Mouse (Mus musculus) liver, embryonic 13.5 days (tissue): Measurements from ENCODE around the gene Gse1. TPM values are rescaled to one million over a fixed set of nuclear protein-coding genes. Genes with fewer than 3 reads are reported as not detected.
A peak's percentile ranks its signal among the peaks of the same experiment; 100 is the strongest.

Experiments
- ATAC-seq: fragments of 200-750 bp; cut with Nextera tagmentation; 2 replicates; pipeline ENCODE4 v1.8.0; 2017; ENCODE audit warnings: low read depth, mild to moderate bottlenecking, moderate number of reproducible peaks, moderate library complexity
- DNase-seq: peaks from one replicate; pipeline ENCODE4 v3.0.0; 2022
- H3K27ac ChIP-seq: fragments of 300-500 bp; sonication (generic); 2 replicates; pipeline ENCODE4 v1.5.1; 2015; ENCODE audit warnings: moderate library complexity, mild to moderate bottlenecking, inconsistent platforms
- H3K27me3 ChIP-seq: fragments of 300-500 bp; sonication (generic); 2 replicates; pipeline ENCODE4 v1.6.1; 2015; ENCODE audit warnings: mild to moderate bottlenecking, inconsistent platforms
- H3K36me3 ChIP-seq: fragments of 300-500 bp; sonication (generic); 2 replicates; pipeline ENCODE4 v1.6.1; 2015; ENCODE audit warnings: mild to moderate bottlenecking, inconsistent platforms
- H3K4me1 ChIP-seq: fragments of 300-500 bp; sonication (generic); replicated peaks from 2 replicates; pipeline ENCODE4 v1.6.1; 2015; ENCODE audit warnings: inconsistent platforms
- H3K4me2 ChIP-seq: fragments of 300-500 bp; sonication (generic); 2 replicates; pipeline ENCODE4 v1.6.1; 2015; ENCODE audit warnings: inconsistent platforms, mild to moderate bottlenecking, moderate library complexity
- H3K4me3 ChIP-seq: fragments of 300-500 bp; sonication (generic); replicated peaks from 2 replicates; pipeline ENCODE4 v1.5.1; 2015; ENCODE audit warnings: mild to moderate bottlenecking, inconsistent platforms
- H3K9ac ChIP-seq: fragments of 300-500 bp; sonication (generic); 2 replicates; pipeline ENCODE4 v1.6.1; 2015; ENCODE audit warnings: mild to moderate bottlenecking, inconsistent platforms
- H3K9me3 ChIP-seq: fragments of 300-500 bp; sonication (generic); replicated peaks from 2 replicates; pipeline ENCODE4 v1.6.1; 2016; ENCODE audit warnings: inconsistent platforms
- WGBS: fragments of 180-500 bp; shearing (Covaris S2); methylation state at CpG from one replicate; pipeline ENCODE4 v1.1.7; 2015; ENCODE audit not compliant: insufficient replicate concordance; 5-methylcytosine and 5-hydroxymethylcytosine counted together
- polyA plus RNA-seq: library from polyadenylated mRNA; unstranded; fragments of >200 nt; fragmentation: Nextera tagmentation; extraction: Ambion mirVana; gene quantifications from 2 replicates; pipeline ENCODE4 v1.2.1, GENCODE M21; 2015

Gene Gse1
- polyA plus RNA-seq, 1 experiment from 2014 or later, result 8.3 TPM

DNA sequence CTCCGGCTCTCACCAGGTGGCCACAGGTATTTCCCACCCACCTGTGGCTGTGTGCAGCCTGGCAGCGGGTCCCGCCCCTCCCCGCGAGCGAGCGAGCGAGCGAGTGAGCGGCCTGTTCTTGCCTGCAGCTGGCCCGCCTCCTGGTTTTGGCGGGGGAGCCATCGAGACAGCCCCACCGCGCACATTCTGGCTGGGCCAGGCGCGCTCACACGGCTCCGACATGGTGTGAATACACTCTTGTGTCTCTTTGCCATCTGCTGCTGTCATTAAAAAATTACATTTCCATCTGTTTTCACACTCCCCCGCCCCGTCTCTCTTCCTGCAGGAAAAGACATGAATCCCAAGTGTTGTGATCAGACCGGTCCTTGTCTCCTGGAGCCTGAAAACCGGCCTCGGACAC lies 370.3 kb downstream of the Gse1 start:
- H3K9ac ChIP-seq, result no peak overlapping the region

DNA sequence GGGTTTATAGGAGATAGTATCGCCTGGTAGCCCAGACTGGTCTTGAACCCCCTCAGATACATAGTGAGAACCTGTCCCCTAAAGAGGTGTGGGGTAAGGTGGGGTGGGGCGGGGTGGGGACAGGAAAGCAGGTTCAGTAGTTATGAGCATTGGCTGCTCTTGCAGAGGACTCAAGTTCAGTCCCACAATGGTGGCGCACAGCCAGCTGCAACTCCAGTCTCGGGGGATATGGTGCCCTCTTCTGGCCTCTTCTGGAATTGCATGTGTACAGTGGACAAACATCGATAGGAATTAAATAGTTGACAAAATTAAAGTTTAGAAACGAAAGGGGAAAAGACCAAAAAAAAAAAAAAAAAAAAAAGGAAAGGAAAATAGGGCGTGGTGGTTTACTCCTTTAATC lies 371.2 kb downstream of the Gse1 start:
- no peak overlapping the region for H3K4me3 ChIP-seq
- H3K4me1 ChIP-seq, result peaks cover 4% of the 10 kb centered on the region
- WGBS, result 27% methylated on average over 7 of the region's 7 CpGs
- no peaks in the 10 kb centered on the region for H3K36me3 ChIP-seq
- H3K9me3 ChIP-seq, result 0 out of 2 replicates have a peak, but pooled peaks cover 6% of the 10 kb centered on the region
- no peak overlapping the region for H3K4me2 ChIP-seq
- H3K9ac ChIP-seq, result no peak overlapping the region
- ATAC-seq, result no peak
- no peak overlapping the region for H3K27ac ChIP-seq
- peaks cover 8% of the 10 kb centered on the region; the same call in 1 of the 2 replicates for H3K27me3 ChIP-seq
- DNase-seq, result peak; percentile 58

More for the DNA sequence above, 370.3 kb downstream of the Gse1 start:
- 54% methylated on average over 24 of the region's 24 CpGs for WGBS
- Histone ChIP-seq H3K36me3 (no peaks in the 10 kb centered on the region), H3K27ac (no peak overlapping the region), H3K9me3 (0 out of 2 replicates have a peak, but pooled peaks cover 9% of the 10 kb centered on the region), H3K4me2 (no peak overlapping the region; the same call in 1 of the 2 replicates), H3K4me3 (no peak overlapping the region), H3K27me3 (peaks cover 8% of the 10 kb centered on the region; the same call in 1 of the 2 replicates), H3K4me1 (peaks cover 4% of the 10 kb centered on the region)
- ATAC-seq, result no peak
- DNase-seq, result no peak

DNA sequence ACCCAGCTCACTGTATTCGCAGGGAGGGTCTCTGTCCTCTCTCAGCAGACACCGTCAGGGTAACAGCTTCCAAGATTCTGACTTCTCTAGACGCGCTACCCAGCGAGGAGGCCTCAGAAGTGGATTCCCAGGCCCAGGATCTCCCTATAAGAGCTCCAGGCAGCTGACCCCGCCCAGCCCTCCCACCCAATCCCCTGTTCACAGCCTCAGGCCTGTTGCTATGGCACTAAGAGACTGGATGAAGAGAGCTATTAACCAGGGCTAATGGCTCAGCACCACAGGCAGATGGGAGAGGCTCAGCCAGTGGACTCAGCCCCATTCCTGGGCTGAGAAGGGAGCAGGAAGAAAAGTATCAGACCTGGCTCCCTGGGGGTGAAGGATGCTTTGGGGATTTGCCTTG lies 374.4 kb downstream of the Gse1 start:
- no peak for DNase-seq
- Histone ChIP-seq H3K4me1 (peaks cover 8% of the 10 kb centered on the region), H3K4me2 (no peak overlapping the region), H3K27ac (no peak overlapping the region), H3K27me3 (peaks cover 8% of the 10 kb centered on the region; the same call in 1 of the 2 replicates), H3K4me3 (no peak overlapping the region), H3K36me3 (no peaks in the 10 kb centered on the region), H3K9me3 (0 out of 2 replicates have a peak, but pooled peaks cover 4% of the 10 kb centered on the region), H3K9ac (no peak overlapping the region)
- 60% methylated on average over 6 of the region's 6 CpGs for WGBS
- ATAC-seq, result no peak

DNA sequence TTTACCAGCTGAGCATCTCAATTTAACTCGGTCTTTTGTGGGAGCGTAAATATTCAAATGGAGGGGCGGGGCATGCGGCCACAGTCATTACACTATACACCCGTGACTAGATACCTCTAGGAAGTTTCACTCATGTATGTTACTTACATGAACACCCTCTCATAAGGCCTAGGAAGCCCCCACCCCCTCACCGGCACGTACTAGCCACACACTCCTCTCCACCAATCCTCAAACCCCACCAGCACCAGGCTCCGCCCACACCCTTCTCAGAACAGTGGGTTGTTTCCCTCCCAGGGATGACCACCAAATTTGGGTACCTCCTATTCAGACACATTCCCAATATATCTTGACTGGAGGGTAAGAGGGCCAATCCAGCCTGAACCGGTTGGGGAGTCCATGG lies 379.2 kb downstream of the Gse1 start:
- no peak for DNase-seq
- H3K27me3 ChIP-seq, result 0 out of 2 replicates have a peak, but pooled peaks cover 8% of the 10 kb centered on the region
- H3K4me3 ChIP-seq, result no peak overlapping the region
- H3K36me3 ChIP-seq, result no peaks in the 10 kb centered on the region
- H3K4me2 ChIP-seq, result peak overlapping the region; percentile 39
- peaks cover 12% of the 10 kb centered on the region for H3K4me1 ChIP-seq
- 78% methylated on average over 9 of the region's 9 CpGs for WGBS
- no peak overlapping the region for H3K9ac ChIP-seq
- no peak overlapping the region for H3K27ac ChIP-seq
- no peaks in the 10 kb centered on the region for H3K9me3 ChIP-seq
- ATAC-seq, result no peak

DNA sequence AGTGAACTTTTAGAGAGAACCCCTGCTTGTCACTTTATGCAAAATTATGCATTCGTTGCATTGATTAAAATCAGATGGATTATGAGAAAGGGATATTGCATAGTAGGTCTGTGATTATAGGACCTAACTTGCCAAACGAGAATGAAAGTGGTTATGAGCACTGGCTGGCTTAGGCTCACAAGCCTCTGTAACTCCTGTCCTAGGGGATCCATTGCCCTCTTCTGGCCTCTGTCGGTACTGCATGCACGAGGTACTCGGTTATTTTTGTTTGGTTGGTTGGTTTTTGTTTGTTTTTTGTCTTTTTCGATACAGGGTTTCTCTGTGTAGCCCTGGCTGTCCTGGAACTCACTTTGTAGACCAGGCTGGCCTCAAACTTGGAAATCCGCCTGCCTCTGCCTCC lies 379.6 kb downstream of the Gse1 start:
- WGBS, result 6% methylated on average over 7 of the region's 7 CpGs
- H3K4me3 ChIP-seq, result 0 out of 2 replicates have a peak overlapping the region, but pooled peaks have one; percentile 10
- H3K27ac ChIP-seq, result no peak overlapping the region
- H3K9ac ChIP-seq, result no peak overlapping the region
- H3K27me3 ChIP-seq, result 0 out of 2 replicates have a peak, but pooled peaks cover 8% of the 10 kb centered on the region
- peak; percentile 58 for ATAC-seq
- H3K4me2 ChIP-seq, result peak overlapping the region; percentile 39
- peaks cover 12% of the 10 kb centered on the region for H3K4me1 ChIP-seq
- peak; percentile 52 for DNase-seq
- no peaks in the 10 kb centered on the region for H3K36me3 ChIP-seq
- H3K9me3 ChIP-seq, result no peaks in the 10 kb centered on the region

DNA sequence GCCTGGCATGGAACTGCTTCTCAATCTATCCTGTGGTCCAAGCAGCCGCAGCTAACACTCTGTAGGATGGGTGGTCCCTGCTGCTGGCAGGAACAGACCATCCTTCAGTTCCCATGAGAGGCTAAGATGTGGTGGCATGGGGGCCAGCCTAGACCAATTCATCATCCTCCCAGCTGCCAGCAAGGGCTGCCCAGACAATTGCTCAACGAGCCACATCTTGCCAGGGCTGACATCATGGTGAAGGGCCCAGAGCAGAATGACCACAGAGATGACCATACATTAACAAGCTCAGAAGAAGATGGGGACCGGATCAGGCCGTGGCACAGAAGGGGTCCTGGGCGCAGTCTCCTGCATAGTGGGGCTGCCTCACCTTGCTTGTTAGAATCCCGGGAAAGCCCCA lies 382.6 kb downstream of the Gse1 start:
- H3K36me3 ChIP-seq, result no peaks in the 10 kb centered on the region
- DNase-seq, result no peak
- H3K27me3 ChIP-seq, result peaks cover 21% of the 10 kb centered on the region; the same call in 1 of the 2 replicates
- no peak overlapping the region for H3K27ac ChIP-seq
- no peaks in the 10 kb centered on the region for H3K9me3 ChIP-seq
- no peak overlapping the region for H3K4me3 ChIP-seq
- H3K4me2 ChIP-seq, result no peak overlapping the region
- ATAC-seq, result no peak
- WGBS, result 79% methylated on average over 6 of the region's 6 CpGs
- peaks cover 12% of the 10 kb centered on the region for H3K4me1 ChIP-seq
- H3K9ac ChIP-seq, result no peak overlapping the region

DNA sequence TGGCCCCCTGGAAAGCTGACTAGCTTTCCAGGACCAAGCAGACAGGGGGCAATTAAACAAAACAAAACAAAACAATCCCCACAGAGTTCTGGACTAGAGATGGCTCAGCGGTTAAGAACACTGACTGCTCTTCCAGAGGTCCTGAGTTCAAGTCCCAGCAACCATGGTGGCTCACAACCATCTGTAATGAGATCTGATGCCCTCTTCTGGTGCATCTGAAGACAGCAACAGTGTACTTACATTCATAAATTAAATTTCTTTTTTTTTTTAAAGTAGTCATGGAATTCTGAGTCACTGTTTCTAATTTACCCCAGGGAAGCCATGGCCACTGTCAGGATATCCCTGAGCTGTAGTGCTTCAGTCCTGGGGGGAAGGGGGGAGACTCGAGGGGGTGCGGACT lies 386.2 kb downstream of the Gse1 start:
- no peaks in the 10 kb centered on the region for H3K9me3 ChIP-seq

DNA sequence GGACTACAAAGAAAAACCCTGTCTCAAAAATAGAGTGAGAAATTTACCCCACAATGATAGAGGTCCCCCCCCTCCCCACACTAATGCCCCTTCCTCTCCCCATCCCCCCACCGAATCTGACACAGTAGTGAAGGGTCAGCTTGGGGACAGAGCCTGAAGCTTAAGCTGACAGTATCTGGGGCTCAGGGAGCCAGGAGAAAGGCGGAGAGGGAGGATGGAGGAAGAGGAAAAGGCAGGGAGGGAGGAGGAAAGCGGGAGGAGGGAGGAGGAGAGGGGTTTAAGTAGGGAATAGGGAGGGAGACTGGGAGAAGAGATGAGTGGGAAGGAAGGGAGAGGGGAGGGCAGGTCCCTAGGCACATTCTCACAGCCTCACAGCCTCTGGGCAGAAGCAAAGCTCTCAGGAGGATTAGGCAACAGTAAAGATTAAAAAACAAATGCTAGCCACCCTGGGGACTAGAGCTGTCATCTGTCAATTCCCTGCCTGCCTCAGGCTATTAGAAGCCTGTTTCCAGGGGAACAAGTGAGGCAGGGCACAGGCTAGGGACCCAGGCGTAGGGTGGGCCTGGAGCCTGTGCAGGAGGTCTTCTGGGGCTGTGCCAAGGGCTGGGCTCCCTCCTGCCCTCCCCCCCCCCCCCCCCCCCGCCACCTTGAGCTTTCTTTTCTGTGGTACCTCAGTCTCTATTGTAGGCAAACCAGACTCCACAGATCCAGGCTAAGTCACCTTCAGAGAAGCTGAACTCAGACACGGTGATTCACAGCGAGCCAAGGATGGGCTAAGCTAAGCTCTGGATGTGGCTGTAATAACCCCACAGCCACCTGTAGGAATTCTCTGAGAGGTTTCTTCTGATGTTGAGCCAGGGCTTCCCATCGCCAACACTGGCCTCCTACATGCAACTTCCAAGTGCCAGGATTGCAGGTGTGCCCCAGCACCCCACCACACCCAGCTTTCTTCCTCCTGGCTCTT lies 388.7 kb downstream of the Gse1 start:
- no peak overlapping the region for H3K4me2 ChIP-seq
- peaks cover 25% of the 10 kb centered on the region for H3K4me1 ChIP-seq
- no peak overlapping the region for H3K9ac ChIP-seq
- no peak overlapping the region for H3K27ac ChIP-seq
- 48% methylated on average over 7 of the region's 8 CpGs for WGBS
- ATAC-seq (no peak), DNase-seq (no peak)
- no peak overlapping the region for H3K4me3 ChIP-seq
- no peaks in the 10 kb centered on the region for H3K9me3 ChIP-seq
- peaks cover 13% of the 10 kb centered on the region; the same call in 1 of the 2 replicates for H3K27me3 ChIP-seq
- no peaks in the 10 kb centered on the region for H3K36me3 ChIP-seq

More for the DNA sequence above, 386.2 kb downstream of the Gse1 start:
- H3K4me2 ChIP-seq, result no peak overlapping the region
- peaks cover 21% of the 10 kb centered on the region; the same call in 1 of the 2 replicates for H3K27me3 ChIP-seq
- H3K4me1 ChIP-seq, result peaks cover 4% of the 10 kb centered on the region
- no peaks in the 10 kb centered on the region for H3K36me3 ChIP-seq
- H3K27ac ChIP-seq, result no peak overlapping the region
- DNase-seq, result no peak
- no peak overlapping the region for H3K9ac ChIP-seq
- WGBS, result 68% methylated on average over 3 of the region's 3 CpGs
- ATAC-seq, result no peak
- H3K4me3 ChIP-seq, result no peak overlapping the region

DNA sequence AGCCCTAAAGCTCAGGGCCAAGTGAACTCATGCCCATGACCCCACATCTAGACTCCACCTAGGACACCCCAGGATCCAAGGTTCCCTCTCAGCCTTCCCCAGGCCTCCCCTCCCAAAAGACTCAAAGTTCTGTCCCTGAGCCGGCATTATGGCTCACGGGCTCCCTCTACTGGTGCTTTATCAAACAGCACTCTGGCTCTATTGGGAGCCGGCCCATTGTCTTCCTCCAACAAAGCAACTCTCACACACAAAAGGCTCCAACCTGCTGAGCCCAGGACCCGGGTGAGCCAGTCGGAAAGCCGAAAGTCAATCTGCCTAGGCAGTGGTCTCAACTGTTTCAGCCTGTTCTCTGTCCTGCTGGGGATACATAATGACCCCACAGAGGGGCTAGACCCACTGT lies 389.9 kb downstream of the Gse1 start:
- peaks cover 13% of the 10 kb centered on the region; the same call in 1 of the 2 replicates for H3K27me3 ChIP-seq
- H3K4me1 ChIP-seq, result peaks cover 32% of the 10 kb centered on the region
- H3K36me3 ChIP-seq, result no peaks in the 10 kb centered on the region
- no peak overlapping the region for H3K9ac ChIP-seq
- no peak overlapping the region for H3K27ac ChIP-seq
- no peak overlapping the region for H3K4me2 ChIP-seq
- under 1% methylated on average over 6 of the region's 6 CpGs for WGBS
- no peaks in the 10 kb centered on the region for H3K9me3 ChIP-seq
- no peak overlapping the region for H3K4me3 ChIP-seq
- no peak for ATAC-seq
- peak; percentile 45 for DNase-seq

DNA sequence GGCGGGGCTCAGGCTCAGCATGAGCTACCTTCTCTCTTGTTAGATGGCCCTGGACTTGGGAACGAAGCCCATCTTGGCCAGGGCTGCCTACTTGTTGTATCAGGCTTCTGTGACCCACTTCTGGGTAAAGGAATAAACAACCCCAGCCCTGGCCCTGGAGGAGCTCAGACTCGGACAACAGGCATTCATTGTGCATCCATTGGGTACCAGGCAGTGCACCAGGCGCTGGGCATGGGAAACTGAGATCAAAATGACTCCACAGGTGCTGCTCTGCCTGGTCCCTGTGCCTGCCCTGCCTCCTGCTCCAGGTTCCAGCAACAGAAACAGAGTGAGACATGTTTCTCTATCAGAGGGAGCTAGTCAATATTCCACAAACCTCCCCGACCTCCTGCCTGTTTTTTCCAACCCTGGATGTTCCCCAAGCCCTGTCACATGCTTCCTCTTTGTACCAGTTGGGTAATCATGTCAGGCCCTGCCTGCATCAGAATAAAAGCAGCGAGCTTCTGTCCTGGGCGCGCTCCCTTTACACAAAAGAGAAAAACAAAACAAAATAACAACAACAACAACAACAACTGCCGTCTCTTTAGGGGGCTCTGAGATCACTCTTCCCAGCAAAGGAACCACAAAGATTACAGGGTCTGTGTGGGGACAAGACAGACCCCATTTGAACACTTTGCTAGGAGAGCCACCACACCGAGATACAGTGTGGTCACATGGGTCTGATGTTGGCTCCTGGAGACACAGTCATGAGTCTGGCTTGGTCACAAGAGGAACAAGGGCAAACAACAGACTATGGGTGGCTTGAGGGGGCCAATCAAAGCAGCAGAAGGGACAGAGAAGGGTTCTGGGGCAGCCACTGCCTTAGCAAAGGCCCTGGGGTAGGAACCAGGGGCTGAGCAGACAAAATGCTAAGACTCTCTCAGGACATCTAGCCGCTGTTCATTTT lies 391.3 kb downstream of the Gse1 start:
- Histone ChIP-seq H3K36me3 (no peaks in the 10 kb centered on the region), H3K4me3 (no peak overlapping the region), H3K4me2 (no peak overlapping the region), H3K9ac (no peak overlapping the region), H3K27me3 (0 out of 2 replicates have a peak, but pooled peaks cover 3% of the 10 kb centered on the region), H3K9me3 (no peaks in the 10 kb centered on the region), H3K4me1 (peaks cover 44% of the 10 kb centered on the region), H3K27ac (peak overlapping the region; percentile 62)
- DNase-seq (no peak), ATAC-seq (no peak)
- 59% methylated on average over 11 of the region's 11 CpGs for WGBS

DNA sequence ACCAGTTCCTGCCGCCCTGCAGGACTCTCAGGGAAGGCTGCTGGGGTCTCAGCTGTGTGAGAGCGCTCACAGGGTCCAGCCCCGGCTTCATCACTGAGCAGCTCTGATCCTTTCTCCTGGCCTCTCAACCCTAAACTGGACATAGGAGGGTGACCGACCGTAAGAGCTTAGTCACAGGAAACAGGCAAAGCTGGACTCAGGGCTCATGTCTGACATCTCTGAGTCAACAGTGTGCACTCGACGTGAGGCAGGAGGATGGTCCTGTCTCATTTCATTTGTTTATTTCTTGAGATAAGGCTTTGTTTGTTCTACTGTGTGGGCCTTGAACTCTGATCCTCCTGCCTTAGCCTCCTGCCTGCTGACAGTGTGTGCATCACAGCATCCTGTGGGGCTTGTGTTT lies 392.2 kb downstream of the Gse1 start:
- Histone ChIP-seq H3K36me3 (no peaks in the 10 kb centered on the region), H3K27me3 (no peaks in the 10 kb centered on the region), H3K4me2 (no peak overlapping the region), H3K4me3 (no peak overlapping the region), H3K9ac (no peak overlapping the region), H3K4me1 (peaks cover 49% of the 10 kb centered on the region), H3K27ac (peak overlapping the region; percentile 62), H3K9me3 (no peaks in the 10 kb centered on the region)
- DNase-seq (no peak), ATAC-seq (no peak)
- WGBS, result 52% methylated on average over 7 of the region's 7 CpGs
